ENCODE assay signal across 15 mouse cellular contexts in the genomic region with DNA sequence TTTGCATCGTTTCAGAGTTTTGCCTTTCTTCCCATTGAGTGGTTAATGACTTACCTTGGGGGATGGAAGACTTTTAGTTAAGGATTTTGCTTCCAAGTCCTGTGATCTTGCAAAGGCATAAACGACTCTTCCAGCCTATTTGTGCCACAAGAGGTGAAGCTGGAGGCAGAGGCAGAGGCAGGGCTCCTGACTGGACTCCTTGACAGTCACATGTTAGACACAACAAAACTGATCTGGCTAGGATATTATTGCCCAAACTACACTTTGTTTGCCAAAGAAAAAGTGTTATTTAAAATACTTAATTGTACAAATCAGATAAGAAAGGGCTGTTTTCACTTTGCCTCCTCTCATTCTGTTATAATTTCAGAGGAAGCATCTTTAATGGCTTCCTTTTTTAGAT. TPM values are rescaled to one million over a fixed set of nuclear protein-coding genes. Genes with fewer than 3 reads are reported as not detected.
DNase-seq lines count a peak whose midpoint lies in the region; ATAC-seq lines count a peak whose summit lies in the region.
"Had no signal": no experiment of that assay in that cellular context is flagged by ENCODE, and none has a peak within 500 bp of the region (broad histone marks: within the 10 kb centered on the region; RNA-seq: fewer than 3 reads in every experiment).

No protein-coding gene starts in this region.

- H3K4me2 ChIP-seq in heart, embryonic 14.5 days (ENCODE audit: low read length) = peak overlapping the region; percentile 71
- peak overlapping the region; percentile 66; the same call in 1 of the 2 replicates for H3K4me2 ChIP-seq in lung, embryonic 16.5 days (ENCODE audit: low read depth, low read length)
- peak overlapping the region; percentile 81 for H3K4me2 ChIP-seq in liver, embryonic 13.5 days

- WGBS in heart, embryonic 14.5 days = 20% methylated on average over 2 of the region's 2 CpGs
- 10% methylated on average over 2 of the region's 2 CpGs for WGBS in lung, embryonic 16.5 days
- WGBS in embryonic facial prominence, embryonic 10.5 days = 33% methylated on average over 2 of the region's 2 CpGs
- 7% methylated on average over 2 of the region's 2 CpGs for WGBS in liver, embryonic 13.5 days (ENCODE audit: insufficient replicate concordance)

- peak overlapping the region in 1 of 2 experiments; percentile 91; a peak in 1 of 4 replicates for H3K4me3 ChIP-seq in heart, embryonic 14.5 days (ENCODE audit: control insufficient read depth in 1 of 2, insufficient read depth in 1 of 2, low read depth in 1 of 2, low read length in 2 of 2)
- H3K4me3 ChIP-seq in lung, embryonic 16.5 days (ENCODE audit: low read length) = no peak overlapping the region
- H3K4me3 ChIP-seq in embryonic facial prominence, embryonic 10.5 days = peak overlapping the region; percentile 86; the same call in 1 of the 2 replicates
- peak overlapping the region; percentile 99 for H3K4me3 ChIP-seq in liver, embryonic 13.5 days (replicated peaks)
- H3K4me3 ChIP-seq: forebrain, embryonic 12.5 days; gastrocnemius, adult 2 months; myocyte had no signal

- no peak for DNase-seq in heart, postnatal 10 days
- no peak for DNase-seq in lung, postnatal 4 days
- no peak for DNase-seq in embryonic facial prominence, embryonic 10.5 days (ENCODE audit: low spot score)
- DNase-seq in liver, embryonic 13.5 days = no peak
- no peak for DNase-seq in left cerebral cortex, postnatal 4 days
- DNase-seq: cerebellum, adult 11-12 months; gastrocnemius, adult 2 months; spleen, adult 18-20 months had no signal

- no peak for ATAC-seq in heart, embryonic 14.5 days (ENCODE audit: insufficient number of reproducible peaks, insufficient read depth, low FRiP score, low read depth)
- ATAC-seq in lung, embryonic 16.5 days (ENCODE audit: low read depth) = no peak
- no peak for ATAC-seq in liver, embryonic 13.5 days (ENCODE audit: low read depth)
- ATAC-seq in megakaryocyte progenitor cell, adult 5-6 weeks (replicated peaks; ENCODE audit: poor library complexity) = no peak
- ATAC-seq: CD4-positive, CD25-positive, alpha-beta regulatory T cell, adult 4 months had no signal

- H3K9ac ChIP-seq in heart, embryonic 14.5 days (ENCODE audit: low read length) = no peak overlapping the region; the same call in 1 of the 2 replicates
- no peak overlapping the region for H3K9ac ChIP-seq in lung, embryonic 16.5 days (ENCODE audit: low read length)
- H3K9ac ChIP-seq in liver, embryonic 13.5 days = peak overlapping the region; percentile 100
- H3K9ac ChIP-seq: forebrain, embryonic 12.5 days; hindbrain, embryonic 14.5 days had no signal

- peak overlapping the region; percentile 60 to 94; a peak in 3 of 4 replicates for H3K27ac ChIP-seq in heart, embryonic 14.5 days (replicated peaks in 1 of 2; ENCODE audit: control insufficient read depth in 1 of 2, insufficient read depth in 1 of 2, low read depth in 2 of 2, low read length in 2 of 2)
- peak overlapping the region; percentile 52; the same call in 1 of the 2 replicates for H3K27ac ChIP-seq in lung, embryonic 16.5 days (ENCODE audit: low read length)
- H3K27ac ChIP-seq in embryonic facial prominence, embryonic 10.5 days (replicated peaks) = no peak overlapping the region
- peak overlapping the region; percentile 100 for H3K27ac ChIP-seq in liver, embryonic 13.5 days
- H3K27ac ChIP-seq: forebrain, embryonic 12.5 days; hindbrain, embryonic 14.5 days had no signal

- no peaks in the 10 kb centered on the region for H3K36me3 ChIP-seq in heart, embryonic 14.5 days (ENCODE audit: control insufficient read depth, insufficient read depth, low read length)
- H3K36me3 ChIP-seq in lung, embryonic 16.5 days (ENCODE audit: control insufficient read depth, insufficient read depth, low read length) = no peaks in the 10 kb centered on the region
- 0 out of 2 replicates have a peak, but pooled peaks cover 3% of the 10 kb centered on the region for H3K36me3 ChIP-seq in embryonic facial prominence, embryonic 10.5 days (replicated peaks)
- H3K36me3 ChIP-seq in liver, embryonic 13.5 days = peaks cover 22% of the 10 kb centered on the region
- H3K36me3 ChIP-seq: forebrain, embryonic 12.5 days had no signal

- no peaks in the 10 kb centered on the region for H3K9me3 ChIP-seq in heart, embryonic 14.5 days (ENCODE audit: control insufficient read depth, low read length)
- no peaks in the 10 kb centered on the region for H3K9me3 ChIP-seq in lung, embryonic 16.5 days (ENCODE audit: control insufficient read depth, low read length)
- H3K9me3 ChIP-seq in embryonic facial prominence, embryonic 10.5 days = no peaks in the 10 kb centered on the region
- no peaks in the 10 kb centered on the region for H3K9me3 ChIP-seq in liver, embryonic 13.5 days (replicated peaks)
- H3K9me3 ChIP-seq: forebrain, embryonic 12.5 days had no signal

- no peaks in the 10 kb centered on the region for H3K27me3 ChIP-seq in heart, embryonic 14.5 days (ENCODE audit: control insufficient read depth, insufficient read depth, low read length)
- no peaks in the 10 kb centered on the region for H3K27me3 ChIP-seq in lung, embryonic 16.5 days (ENCODE audit: control insufficient read depth, insufficient read depth, low read depth, low read length)
- no peaks in the 10 kb centered on the region for H3K27me3 ChIP-seq in embryonic facial prominence, embryonic 10.5 days (replicated peaks; ENCODE audit: low read depth, poor library complexity, severe bottlenecking)
- no peaks in the 10 kb centered on the region for H3K27me3 ChIP-seq in liver, embryonic 13.5 days
- H3K27me3 ChIP-seq: forebrain, embryonic 12.5 days had no signal

- H3K4me1 ChIP-seq in heart, embryonic 14.5 days (ENCODE audit: control insufficient read depth in 2 of 2, insufficient read depth in 2 of 2, low read length in 2 of 2) = peaks cover 33 to 62% of the 10 kb centered on the region in 2 experiments
- H3K4me1 ChIP-seq in lung, embryonic 16.5 days (replicated peaks; ENCODE audit: control insufficient read depth, insufficient read depth, low read length) = peaks cover 49% of the 10 kb centered on the region
- peaks cover 56% of the 10 kb centered on the region for H3K4me1 ChIP-seq in embryonic facial prominence, embryonic 10.5 days
- H3K4me1 ChIP-seq in liver, embryonic 13.5 days (replicated peaks) = peaks cover 65% of the 10 kb centered on the region

- intact Hi-C loops in heart, postnatal 10 days (cut with DNase I) = no loop called here
- intact Hi-C loops in left cerebral cortex, postnatal 4 days (cut with DNase I) = no loop called here

RNA-seq across cellular contexts. Expression of gene Nadk2, which starts 3.1 kb away (rescaled TPM):
- 60.8 and 61.2 TPM in 2 replicates for polyA plus RNA-seq in heart, embryonic 14.5 days (2014; fragmentation: Nextera tagmentation; extraction: Ambion mirVana)
- total RNA-seq in heart, postnatal 10 days (2021) = 10 to 100 TPM; 41.3 to 46.5 TPM
- polyA plus RNA-seq in lung, embryonic 16.5 days (2015; fragmentation: Nextera tagmentation; extraction: Ambion mirVana) = 27.4 and 31.8 TPM in 2 replicates
- 35.2 and 36.1 TPM in 2 replicates for polyA plus RNA-seq in embryonic facial prominence, embryonic 10.5 days (2016; fragmentation: Nextera tagmentation; extraction: Ambion mirVana)
- 103 and 120 TPM in 2 replicates for polyA plus RNA-seq in liver, embryonic 13.5 days (2015; fragmentation: Nextera tagmentation; extraction: Ambion mirVana)
- 64.3 and 68.6 TPM in 2 replicates for total RNA-seq in megakaryocyte progenitor cell, adult 5-6 weeks (2015)
- 59.7 and 73.9 TPM in 2 replicates for total RNA-seq in megakaryocyte progenitor cell, adult 5-6 weeks (2017)
- 10 to 100 TPM; 28.1 TPM for total RNA-seq in left cerebral cortex, postnatal 4 days (2021)
